Mouse (Mus musculus): ENCODE measurements around the gene Egfl6. TPM values are rescaled to one million over a fixed set of nuclear protein-coding genes. Genes with fewer than 3 reads are reported as not detected.
"Not testable (repeated sequence)": the region's sequence is repeated elsewhere in the genome, so short reads cannot be mapped to it uniquely, and the experiment has no call there.

Gene Egfl6
- polyA plus RNA-seq, 1 experiment from 2014 or later, result 8.8 TPM

DNA sequence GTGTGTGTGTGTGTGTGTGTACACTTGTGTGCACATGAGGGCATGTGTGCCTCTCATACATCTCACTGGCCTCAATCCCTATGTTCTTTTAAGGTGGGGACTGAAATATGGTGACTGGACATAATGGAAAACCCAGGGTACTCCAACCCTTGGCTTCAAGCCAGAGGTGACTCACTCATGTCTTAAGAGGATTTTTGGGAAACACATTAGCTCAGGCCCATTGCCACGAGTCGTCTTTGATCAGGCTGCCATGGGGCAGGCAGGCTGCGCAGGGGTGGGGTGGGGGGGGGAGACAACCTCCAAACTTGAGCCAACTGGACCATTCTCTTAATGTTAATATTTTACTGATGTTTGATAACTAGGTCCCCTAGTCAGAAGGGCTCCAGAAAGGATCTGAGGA is 26.2 kb downstream of the Egfl6 start:
- Histone ChIP-seq H3K27me3 (peaks cover 10% of the 10 kb centered on the region; the same call in 1 of the 2 replicates), H3K27ac (no peak overlapping the region), H3K4me2 (no peak overlapping the region), H3K9me3 (no peaks in the 10 kb centered on the region), H3K4me3 (replicated peaks) (no peak overlapping the region), H3K9ac (no peak overlapping the region), H3K4me1 (no peaks in the 10 kb centered on the region), H3K36me3 (replicated peaks) (no peaks in the 10 kb centered on the region)
- WGBS, result 70% methylated on average over 3 of the region's 3 CpGs
- no peak for ATAC-seq (ENCODE audit: low FRiP score)

- no peak for ATAC-seq (ENCODE audit: low FRiP score)
- H3K9me3 ChIP-seq, result no peaks in the 10 kb centered on the region
- 86% methylated on average over 7 of the region's 7 CpGs for WGBS
- H3K27me3 ChIP-seq, result peaks cover 9% of the 10 kb centered on the region; the same call in 1 of the 2 replicates
- no peak overlapping the region for H3K4me2 ChIP-seq
- H3K9ac ChIP-seq, result no peak overlapping the region
- no peak overlapping the region for H3K27ac ChIP-seq
- no peak overlapping the region for H3K4me3 ChIP-seq (replicated peaks)
- no peaks in the 10 kb centered on the region for H3K36me3 ChIP-seq (replicated peaks)
- no peaks in the 10 kb centered on the region for H3K4me1 ChIP-seq
These were observed 33.2 kb downstream of the Egfl6 start for GRCm38 (mm10) chrX:166552355-166552754.

- 74% methylated on average over 2 of the region's 2 CpGs for WGBS
- H3K9me3 ChIP-seq, result no peaks in the 10 kb centered on the region
- no peak overlapping the region for H3K4me2 ChIP-seq
- H3K9ac ChIP-seq, result no peak overlapping the region
- H3K27ac ChIP-seq, result no peak overlapping the region
- peaks cover 11% of the 10 kb centered on the region; the same call in 1 of the 2 replicates for H3K27me3 ChIP-seq
- H3K4me1 ChIP-seq, result no peaks in the 10 kb centered on the region
- no peak overlapping the region for H3K4me3 ChIP-seq (replicated peaks)
- H3K36me3 ChIP-seq (replicated peaks), result no peaks in the 10 kb centered on the region
- ATAC-seq (ENCODE audit: low FRiP score), result no peak
These were observed 39.0 kb downstream of the Egfl6 start for GRCm38 (mm10) chrX:166546495-166546894.

DNA sequence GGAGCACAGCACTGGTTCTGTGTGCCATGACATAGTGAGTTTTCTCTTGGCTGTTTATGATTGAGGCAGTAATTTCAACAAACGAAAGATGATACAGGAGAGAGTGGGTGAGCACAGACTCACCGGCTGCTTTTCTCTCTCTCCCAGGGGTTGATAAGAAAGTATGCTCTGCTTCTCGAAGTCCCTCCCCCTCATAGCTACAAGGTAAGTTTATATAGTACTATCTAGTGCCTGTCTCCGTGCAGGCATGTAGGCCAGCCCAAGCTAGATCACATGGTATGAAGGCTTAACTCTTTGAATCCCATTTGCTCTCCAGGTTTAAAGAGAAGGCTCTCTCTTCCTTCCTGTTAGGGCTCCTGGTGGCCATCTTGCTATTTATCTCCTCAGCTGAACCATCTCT is 50.4 kb downstream of the Egfl6 start:
- peaks cover 21% of the 10 kb centered on the region for H3K27me3 ChIP-seq
- no peak overlapping the region for H3K4me3 ChIP-seq (replicated peaks)
- H3K9ac ChIP-seq, result no peak overlapping the region
- H3K9me3 ChIP-seq, result no peaks in the 10 kb centered on the region
- H3K4me1 ChIP-seq, result no peaks in the 10 kb centered on the region
- H3K4me2 ChIP-seq, result no peak overlapping the region
- no peak overlapping the region for H3K27ac ChIP-seq
- WGBS, result 60% methylated on average over 4 of the region's 4 CpGs
- no peak for ATAC-seq (ENCODE audit: low FRiP score)
- no peaks in the 10 kb centered on the region for H3K36me3 ChIP-seq (replicated peaks)

- H3K9me3 ChIP-seq, result no peaks in the 10 kb centered on the region
- H3K9ac ChIP-seq, result no peak overlapping the region
- H3K4me3 ChIP-seq (replicated peaks), result no peak overlapping the region
- no peaks in the 10 kb centered on the region for H3K36me3 ChIP-seq (replicated peaks)
- H3K27me3 ChIP-seq, result peaks cover 20% of the 10 kb centered on the region
- no peak overlapping the region for H3K27ac ChIP-seq
- ATAC-seq (ENCODE audit: low FRiP score), result no peak
- no peak overlapping the region for H3K4me2 ChIP-seq
- 82% methylated on average over 4 of the region's 4 CpGs for WGBS
- H3K4me1 ChIP-seq, result no peaks in the 10 kb centered on the region
These were observed 52.1 kb downstream of the Egfl6 start for GRCm38 (mm10) chrX:166533432-166533831.

- ATAC-seq (ENCODE audit: low FRiP score), result no peak
- no peaks in the 10 kb centered on the region for H3K4me1 ChIP-seq
- no peaks in the 10 kb centered on the region for H3K36me3 ChIP-seq (replicated peaks)
- H3K4me3 ChIP-seq (replicated peaks), result no peak overlapping the region
- H3K9ac ChIP-seq, result no peak overlapping the region
- H3K27me3 ChIP-seq, result peaks cover 19% of the 10 kb centered on the region
- no peak overlapping the region for H3K27ac ChIP-seq
- H3K9me3 ChIP-seq, result no peaks in the 10 kb centered on the region
- no peak overlapping the region for H3K4me2 ChIP-seq
- WGBS, result 42% methylated on average over 6 of the region's 6 CpGs
These were observed 53.8 kb downstream of the Egfl6 start for GRCm38 (mm10) chrX:166531671-166532070.

- no peak overlapping the region for H3K27ac ChIP-seq
- 81% methylated on average over 3 of the region's 3 CpGs for WGBS
- H3K27me3 ChIP-seq, result peaks cover 22% of the 10 kb centered on the region
- H3K4me1 ChIP-seq, result no peaks in the 10 kb centered on the region
- H3K4me2 ChIP-seq, result no peak overlapping the region
- no peak for ATAC-seq (ENCODE audit: low FRiP score)
- no peaks in the 10 kb centered on the region for H3K9me3 ChIP-seq
- no peaks in the 10 kb centered on the region for H3K36me3 ChIP-seq (replicated peaks)
- no peak overlapping the region for H3K4me3 ChIP-seq (replicated peaks)
- H3K9ac ChIP-seq, result no peak overlapping the region
These were observed 57.4 kb downstream of the Egfl6 start for GRCm38 (mm10) chrX:166528126-166528525.

DNA sequence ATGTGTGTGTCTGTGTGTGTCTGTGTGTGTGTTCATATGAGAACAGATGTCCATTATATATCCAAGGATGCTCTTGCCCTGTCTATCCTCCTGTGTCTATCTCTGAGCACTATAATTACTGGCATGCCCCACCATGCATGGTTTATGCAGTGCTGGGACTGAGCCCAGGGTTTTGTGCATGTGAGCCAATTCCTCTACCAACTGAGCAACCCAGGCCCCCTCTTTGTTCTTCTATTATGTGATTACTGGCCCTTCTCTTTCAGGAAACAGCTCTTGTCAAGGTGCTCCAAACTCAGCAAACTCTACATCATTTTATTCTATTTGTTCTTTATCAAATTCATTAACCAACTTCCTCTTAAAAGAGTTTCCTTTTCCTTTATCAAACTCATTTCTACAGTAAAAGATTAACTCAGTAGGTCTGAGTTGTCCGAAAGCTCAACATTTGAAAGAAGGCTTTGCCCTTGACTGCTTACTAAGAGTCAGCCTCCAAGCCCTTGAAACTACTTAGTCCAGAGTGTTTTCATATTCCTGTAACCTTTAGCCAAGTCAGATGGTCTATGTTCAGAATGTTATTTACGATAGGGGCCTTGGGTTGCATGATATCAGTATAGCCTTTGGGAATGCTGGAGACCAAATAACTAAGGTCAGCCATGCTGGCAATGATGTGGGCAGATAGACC is 59.7 kb downstream of the Egfl6 start:
- no peaks in the 10 kb centered on the region for H3K4me1 ChIP-seq
- H3K9ac ChIP-seq, result no peak overlapping the region
- H3K36me3 ChIP-seq (replicated peaks), result no peaks in the 10 kb centered on the region
- no peaks in the 10 kb centered on the region for H3K9me3 ChIP-seq
- WGBS, result 87% methylated on average over 2 of the region's 2 CpGs
- ATAC-seq (ENCODE audit: low FRiP score), result no peak
- peaks cover 19% of the 10 kb centered on the region for H3K27me3 ChIP-seq
- H3K4me3 ChIP-seq (replicated peaks), result no peak overlapping the region
- H3K4me2 ChIP-seq, result no peak overlapping the region
- no peak overlapping the region for H3K27ac ChIP-seq

GRCm38 (mm10) chrX:166520782-166521181 is 64.7 kb downstream of the Egfl6 start:
- Histone ChIP-seq H3K9me3 (no peaks in the 10 kb centered on the region), H3K4me1 (no peaks in the 10 kb centered on the region), H3K9ac (no peak overlapping the region), H3K27me3 (peaks cover 32% of the 10 kb centered on the region), H3K36me3 (replicated peaks) (no peaks in the 10 kb centered on the region), H3K27ac (no peak overlapping the region), H3K4me2 (no peak overlapping the region), H3K4me3 (replicated peaks) (no peak overlapping the region)
- no peak for ATAC-seq (ENCODE audit: low FRiP score)
- 80% methylated on average over 5 of the region's 5 CpGs for WGBS

GRCm38 (mm10) chrX:166518345-166518744 is 67.2 kb downstream of the Egfl6 start, which contains the start of gene Tceanc:
Gene Tceanc (minus strand): TSS chrX:166518567.
- WGBS, result 80% methylated on average over 16 of the region's 16 CpGs
- ATAC-seq (ENCODE audit: low FRiP score), result no peak

DNA sequence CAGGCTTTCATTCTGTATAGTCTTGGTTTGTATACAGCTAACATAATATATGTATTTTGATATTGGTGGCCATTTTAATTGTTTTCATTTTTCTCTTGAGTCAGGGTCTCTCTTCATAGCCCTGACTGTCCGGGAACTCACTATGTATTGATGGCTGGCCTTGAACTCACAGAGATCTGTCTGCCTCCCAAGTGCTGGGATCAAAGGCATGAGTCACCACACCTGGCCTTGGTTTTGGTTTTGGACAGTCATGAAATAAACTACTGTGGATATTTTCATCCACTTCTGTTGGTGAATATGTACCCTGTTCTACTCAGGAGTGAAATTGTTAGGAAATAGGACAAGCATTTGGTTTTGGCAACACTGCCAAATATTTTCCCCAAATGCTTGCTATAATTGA is 68.9 kb downstream of the Egfl6 start:
- ATAC-seq (ENCODE audit: low FRiP score), result no peak
- H3K27ac ChIP-seq, result no peak overlapping the region
- 81% methylated on average over 1 of the region's 1 CpGs for WGBS
- no peaks in the 10 kb centered on the region for H3K36me3 ChIP-seq (replicated peaks)
- H3K4me2 ChIP-seq, result no peak overlapping the region
- no peak overlapping the region for H3K4me3 ChIP-seq (replicated peaks)
- H3K27me3 ChIP-seq, result peaks cover 25% of the 10 kb centered on the region
- no peaks in the 10 kb centered on the region for H3K9me3 ChIP-seq
- H3K9ac ChIP-seq, result no peak overlapping the region
- no peaks in the 10 kb centered on the region for H3K4me1 ChIP-seq

More at GRCm38 (mm10) chrX:166518345-166518744, 67.2 kb downstream of the Egfl6 start, which contains the start of gene Tceanc:
- Histone ChIP-seq H3K36me3 (replicated peaks) (no peaks in the 10 kb centered on the region), H3K4me1 (no peaks in the 10 kb centered on the region), H3K9me3 (no peaks in the 10 kb centered on the region), H3K27ac (no peak within 1 kb of the TSS), H3K4me2 (no peak within 1 kb of the TSS), H3K27me3 (peaks cover 25% of the 10 kb centered on the region), H3K4me3 (replicated peaks) (no peak within 1 kb of the TSS), H3K9ac (no peak within 1 kb of the TSS)

GRCm38 (mm10) chrX:166515923-166516322 is 69.6 kb downstream of the Egfl6 start:
- 96% methylated on average over 3 of the region's 3 CpGs for WGBS
- Histone ChIP-seq H3K36me3 (replicated peaks) (no peaks in the 10 kb centered on the region), H3K4me1 (no peaks in the 10 kb centered on the region), H3K27me3 (peaks cover 25% of the 10 kb centered on the region), H3K4me3 (replicated peaks) (no peak overlapping the region), H3K27ac (no peak overlapping the region), H3K4me2 (no peak overlapping the region), H3K9me3 (no peaks in the 10 kb centered on the region), H3K9ac (no peak overlapping the region)
- no peak for ATAC-seq (ENCODE audit: low FRiP score)

DNA sequence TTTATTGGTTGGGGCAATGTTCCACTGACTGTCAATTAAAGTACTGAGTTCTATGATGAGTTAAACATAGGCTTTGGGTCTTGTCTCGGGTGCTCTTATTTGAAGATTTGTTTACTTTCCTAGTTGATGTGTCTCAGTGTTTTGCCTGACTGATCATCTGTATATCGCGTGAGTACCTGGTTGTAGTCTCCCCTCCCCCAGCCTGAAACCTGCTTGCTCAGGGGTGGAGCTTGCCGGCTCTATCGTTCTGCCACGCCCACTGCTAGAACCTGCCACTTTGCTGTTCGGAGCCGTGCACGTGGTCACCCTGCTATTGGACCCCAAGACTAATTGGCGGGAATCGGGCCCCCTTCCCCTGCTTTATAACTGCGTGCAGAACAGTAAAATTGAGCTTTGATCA is 71.5 kb downstream of the Egfl6 start:
- peaks cover 15% of the 10 kb centered on the region; the same call in 1 of the 2 replicates for H3K27me3 ChIP-seq

More for the DNA sequence above, 71.5 kb downstream of the Egfl6 start:
- H3K9ac ChIP-seq; H3K36me3 ChIP-seq (replicated peaks); H3K9me3 ChIP-seq; H3K27ac ChIP-seq; H3K4me3 ChIP-seq (replicated peaks); ATAC-seq (ENCODE audit: low FRiP score); H3K4me1 ChIP-seq: not testable (repeated sequence)
- WGBS, result 38% methylated on average over 12 of the region's 12 CpGs
- H3K4me2 ChIP-seq, result peak overlapping the region; percentile 22

Measured in forebrain, embryonic 12.5 days (tissue).